Mouse (Mus musculus): Measurements from ENCODE around the gene Sun5.
"Not testable (repeated sequence)": the region's sequence is repeated elsewhere in the genome, so short reads cannot be mapped to it uniquely, and the experiment has no call there.

Sun5 gene

DNA sequence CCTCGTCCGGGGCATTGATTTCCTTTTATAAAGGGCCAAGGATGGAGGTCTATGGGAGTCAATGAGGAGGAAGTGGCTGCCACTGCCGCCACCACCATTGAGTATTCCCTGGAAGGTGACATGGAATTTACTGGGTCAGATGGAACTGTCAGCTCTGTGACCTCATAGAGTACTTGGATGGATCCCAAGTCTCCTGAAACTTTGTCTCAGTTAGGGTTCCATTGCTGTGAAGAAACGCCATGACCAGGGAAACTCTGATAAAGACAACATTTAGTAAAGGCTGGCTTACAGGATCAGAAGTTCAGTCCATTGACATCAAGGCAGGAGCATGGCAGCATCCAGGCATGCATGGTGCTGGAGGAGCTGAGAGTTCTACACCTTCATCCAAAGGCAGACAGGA is at the start of gene Sun5:
Gene Sun5 (minus strand): TSS at position 101 of the 400 bp plus-strand sequence.
- DNase-seq (ENCODE audit: low read depth) = no peak

GRCm38 (mm10) chr2:153917930-153918329 is 47.0 kb upstream of the Sun5 start, which contains the start of gene Bpifb3:
Gene Bpifb3, plus strand, starts transcription at chr2:153918230.
- DNase-seq (ENCODE audit: low read depth) = no peak

GRCm38 (mm10) chr2:153914151-153914550 is 43.3 kb upstream of the Sun5 start:
- DNase-seq (ENCODE audit: low read depth) = peak; percentile 2

- DNase-seq (ENCODE audit: low read depth) = no peak
Observed at GRCm38 (mm10) chr2:153906626-153907025, 35.7 kb upstream of the Sun5 start.

- no peak for DNase-seq (ENCODE audit: low read depth)
Observed at GRCm38 (mm10) chr2:153902726-153903125, 31.8 kb upstream of the Sun5 start.

DNA sequence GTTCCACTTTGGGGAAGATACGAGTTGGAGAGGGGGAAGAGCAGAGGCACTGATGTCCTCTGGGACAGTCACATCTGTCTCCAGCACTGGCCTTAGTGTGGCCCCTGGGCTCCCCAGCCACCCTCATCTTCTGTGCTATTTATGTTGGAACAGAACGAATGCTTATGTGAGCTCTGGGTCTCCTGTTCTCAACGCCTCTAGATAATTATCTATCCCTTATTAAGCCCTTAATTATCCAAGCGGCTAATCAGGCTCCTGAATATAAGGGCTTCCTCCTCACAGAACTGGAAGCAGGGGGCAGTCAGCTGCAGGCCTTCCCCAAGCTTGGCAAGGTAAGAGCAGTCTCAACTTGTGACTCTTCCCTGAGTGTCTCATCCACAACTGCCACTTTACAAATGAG is 29.2 kb upstream of the Sun5 start, which contains the start of gene Bpifb6:
Gene Bpifb6 (plus strand): TSS at position 301 of the 400 bp plus-strand sequence.
- no peak for DNase-seq (ENCODE audit: low read depth)

- DNase-seq (ENCODE audit: low read depth) = no peak
Observed at GRCm38 (mm10) chr2:153899111-153899510, 28.2 kb upstream of the Sun5 start.

DNA sequence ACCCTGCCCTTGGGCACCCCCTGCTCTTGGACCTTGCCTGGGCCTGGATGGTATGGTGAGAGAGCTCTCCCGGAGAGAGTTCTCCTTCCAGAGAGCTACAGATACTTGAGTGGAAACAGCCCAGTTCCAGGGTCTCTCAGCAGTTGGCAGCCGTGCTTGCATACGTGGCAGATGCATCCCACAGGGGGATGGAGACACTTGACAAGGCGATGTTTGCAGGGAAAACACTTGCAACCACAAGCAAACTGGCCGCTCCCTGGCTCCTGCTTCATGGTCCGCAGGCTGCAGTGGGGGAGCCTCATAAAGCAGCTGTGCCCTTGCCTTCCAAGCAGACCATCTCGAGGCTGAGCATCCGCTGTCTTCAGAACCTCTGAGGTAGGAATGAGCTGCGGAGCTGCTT is 3.9 kb upstream of the Sun5 start, which contains the start of gene Bpifb2:
Gene Bpifb2 (plus strand): TSS at position 301 of the 400 bp plus-strand sequence.
- DNase-seq (ENCODE audit: low read depth) = no peak

- DNase-seq (ENCODE audit: low read depth) = no peak
Observed at GRCm38 (mm10) chr2:153861960-153862359, 8.9 kb downstream of the Sun5 start.

DNA sequence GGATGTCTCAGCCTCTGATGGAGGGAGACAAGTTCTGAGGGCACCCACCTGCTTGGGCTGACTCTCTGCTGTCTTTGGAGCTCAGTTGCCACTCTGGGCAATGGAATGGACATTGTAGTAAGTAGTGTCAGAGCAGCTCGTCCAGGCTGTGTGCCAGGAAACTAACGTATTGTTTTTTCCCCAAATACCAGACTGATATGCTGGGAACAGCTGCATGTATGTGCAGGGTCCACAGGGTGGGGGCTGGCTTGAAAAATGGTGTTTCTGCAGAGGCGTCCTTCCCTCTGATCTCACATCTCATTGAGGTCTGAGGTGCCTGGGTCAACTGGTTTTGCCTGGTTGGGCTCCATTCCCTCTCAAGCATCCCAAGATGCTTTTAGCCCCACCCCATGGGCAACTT is 10.2 kb downstream of the Sun5 start:
- DNase-seq (ENCODE audit: low read depth) = no peak

GRCm38 (mm10) chr2:153860315-153860714 is 10.6 kb downstream of the Sun5 start:
- DNase-seq (ENCODE audit: low read depth) = no peak

- DNase-seq (ENCODE audit: low read depth) = no peak
Observed at GRCm38 (mm10) chr2:153859581-153859980, 11.3 kb downstream of the Sun5 start.

DNA sequence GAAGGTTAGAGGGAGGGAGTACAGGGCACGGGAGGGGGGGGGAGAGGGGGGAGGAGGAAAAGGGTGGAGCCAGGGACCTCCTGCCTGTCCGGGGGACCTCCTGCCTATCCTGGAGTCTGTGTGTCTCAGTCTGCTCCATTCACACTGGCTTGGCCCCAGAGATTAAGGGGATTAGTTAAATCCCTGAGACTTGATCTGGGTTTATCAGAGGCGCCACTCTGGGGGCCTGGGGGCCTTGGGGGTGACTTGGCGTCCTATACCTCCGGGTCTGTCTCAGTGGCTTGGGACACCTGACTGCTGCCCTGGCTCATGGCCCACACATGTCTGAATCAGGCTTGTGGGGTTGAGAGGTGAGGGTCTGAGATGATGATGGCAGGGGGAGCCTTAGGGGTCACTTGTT is 17.3 kb downstream of the Sun5 start:
- no peak for DNase-seq (ENCODE audit: low read depth)

DNA sequence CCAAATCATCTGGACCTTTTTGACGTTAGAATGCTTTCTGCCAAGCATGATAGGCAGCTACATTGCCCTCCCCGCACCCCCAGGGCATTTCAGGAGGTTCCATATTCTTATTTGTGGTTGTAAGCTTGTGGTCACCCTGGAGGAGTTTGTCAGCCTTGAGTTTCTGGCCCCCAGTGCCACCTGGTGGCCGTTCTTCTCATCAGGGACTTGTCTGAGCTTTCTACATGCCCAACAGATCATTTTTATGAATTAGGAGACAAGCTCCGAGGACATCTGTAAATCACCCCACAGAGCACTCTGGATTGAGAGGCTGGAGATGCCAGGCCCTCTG is 19.9 kb downstream of the Sun5 start:
- DNase-seq (ENCODE audit: low read depth) = peak; percentile 36

GRCm38 (mm10) chr2:153850351-153851029 is 20.4 kb downstream of the Sun5 start:
- DNase-seq (ENCODE audit: low read depth) = no peak

- DNase-seq (ENCODE audit: low read depth) = no peak
Observed at GRCm38 (mm10) chr2:153848389-153848788, 22.5 kb downstream of the Sun5 start.

GRCm38 (mm10) chr2:153842854-153843253 is 28.0 kb downstream of the Sun5 start:
- DNase-seq (ENCODE audit: low read depth) = no peak

DNA sequence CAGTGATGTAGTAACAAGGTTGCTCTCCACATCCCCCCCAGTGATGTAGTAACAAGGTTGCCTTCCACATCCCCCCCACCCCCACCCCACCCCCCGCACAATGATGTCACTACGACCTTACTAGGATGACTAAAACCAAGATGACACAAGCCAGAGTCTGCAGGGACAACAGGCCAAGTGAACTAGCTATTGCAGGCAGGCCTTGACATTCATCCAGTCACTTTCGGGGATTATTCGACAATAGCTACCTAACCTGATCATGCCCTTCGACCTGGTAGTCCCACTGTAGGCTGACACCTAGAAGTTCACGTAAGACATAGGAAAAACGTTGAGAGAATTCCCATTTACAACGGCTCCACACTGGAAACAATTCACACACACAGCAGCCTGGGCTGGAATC is 37.6 kb downstream of the Sun5 start:
- DNase-seq (ENCODE audit: low read depth) = no peak

DNA sequence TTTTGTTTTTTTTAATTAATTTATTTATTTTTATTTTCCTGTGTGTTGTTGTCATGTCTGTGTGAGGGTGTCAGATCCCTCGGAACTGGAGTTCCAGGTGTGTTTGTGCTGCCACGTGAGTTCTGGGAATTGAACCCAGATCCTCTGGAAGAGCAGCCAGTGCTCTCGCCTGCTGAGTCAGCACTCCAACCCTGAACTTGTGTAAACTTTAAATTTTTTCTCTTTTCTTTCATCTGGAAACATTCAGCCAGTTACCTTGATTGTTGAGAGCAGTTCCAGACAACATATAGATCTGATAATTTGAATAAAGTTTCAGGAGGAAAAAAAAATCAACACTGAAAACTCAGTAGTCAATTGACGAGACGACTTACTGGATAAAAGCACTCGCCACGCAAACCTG is 42.2 kb downstream of the Sun5 start:
- DNase-seq (ENCODE audit: low read depth) = no peak

- no peak for DNase-seq (ENCODE audit: low read depth)
Observed at GRCm38 (mm10) chr2:153827171-153827830, 43.6 kb downstream of the Sun5 start.

DNA sequence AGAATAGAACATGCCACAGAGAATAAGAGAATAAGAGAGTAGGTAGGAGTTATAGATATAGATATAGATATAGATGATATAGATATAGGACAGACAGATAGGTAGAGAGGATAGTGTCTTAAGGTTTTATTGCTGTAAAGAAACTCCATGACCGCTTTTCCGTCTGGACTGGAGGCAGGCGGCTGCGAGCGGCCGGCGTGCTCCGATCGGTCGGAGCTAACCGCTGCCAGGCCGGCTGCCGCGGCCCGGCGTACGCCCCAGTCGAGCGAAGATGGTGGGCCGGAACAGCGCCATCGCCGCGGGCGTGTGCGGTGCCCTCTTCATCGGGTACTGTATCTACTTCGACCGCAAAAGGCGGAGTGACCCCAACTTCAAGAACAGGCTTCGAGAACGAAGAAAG is 45.0 kb downstream of the Sun5 start:
- DNase-seq (ENCODE audit: low read depth) = not testable (repeated sequence)

DNA sequence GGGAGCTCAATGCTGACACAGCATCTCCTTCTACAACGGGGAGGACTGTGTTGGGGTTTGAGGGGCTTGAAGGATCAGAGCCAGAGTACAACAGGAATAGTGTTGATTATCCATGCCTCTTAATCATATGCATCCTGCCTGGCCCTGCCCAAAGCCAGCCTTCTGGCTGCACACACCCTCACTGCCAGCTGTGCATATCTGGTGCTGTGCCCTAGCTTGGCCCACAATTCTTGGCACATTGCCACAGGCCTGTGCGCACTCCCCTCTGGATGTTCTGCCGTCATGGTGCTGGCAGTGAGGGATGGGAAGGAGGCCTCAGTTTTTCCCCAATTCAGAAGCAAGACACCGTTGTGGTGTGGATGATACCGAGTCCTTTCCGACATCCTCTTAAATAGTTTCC is 46.3 kb downstream of the Sun5 start:
- no peak for DNase-seq (ENCODE audit: low read depth)

- DNase-seq (ENCODE audit: low read depth) = no peak
Observed at GRCm38 (mm10) chr2:153822005-153822543, 48.8 kb downstream of the Sun5 start.
